Mouse (Mus musculus) brain, embryonic 14.5 days (tissue): ENCODE measurements around the gene Batf3.

Experiments
- CTCF ChIP-seq: fragments of 200-500 bp; IDR thresholded peaks from 2 replicates; pipeline ENCODE4 v1.5.1; 2012; ENCODE audit warnings: inconsistent platforms, mild to moderate bottlenecking, moderate library complexity, borderline replicate concordance; ENCODE audit not compliant: insufficient read depth, insufficient read length; ENCODE audit errors: extremely low read depth
- POLR2A ChIP-seq: fragments of 200-500 bp; IDR thresholded peaks from 2 replicates; pipeline ENCODE4 v1.6.1; 2012; ENCODE audit warnings: mild to moderate bottlenecking, inconsistent platforms, borderline replicate concordance; ENCODE audit not compliant: poor library complexity, insufficient read depth, insufficient read length, severe bottlenecking; ENCODE audit errors: extremely low read depth

- no peak for TF ChIP-seq POLR2A
- no peak for TF ChIP-seq CTCF
Measured at GRCm38 (mm10) chr1:191105246-191105645, 7.6 kb downstream of the Batf3 start.
